Mouse (Mus musculus) bone marrow, adult 2 months (tissue): ENCODE data around the gene Poldip2.

ENCODE experiments used
- CTCF ChIP-seq: fragments of 200-500 bp; IDR thresholded peaks from 2 replicates; pipeline ENCODE4 v1.5.1; 2011; ENCODE audit warnings: low read length, control low read depth; ENCODE audit not compliant: control insufficient read depth, insufficient read depth
- POLR2A ChIP-seq: fragments of 200-500 bp; IDR thresholded peaks from 2 replicates; pipeline ENCODE4 v1.6.1; 2011; ENCODE audit warnings: low read depth, mild to moderate bottlenecking, control low read depth, low read length, borderline replicate concordance; ENCODE audit not compliant: control insufficient read depth

DNA sequence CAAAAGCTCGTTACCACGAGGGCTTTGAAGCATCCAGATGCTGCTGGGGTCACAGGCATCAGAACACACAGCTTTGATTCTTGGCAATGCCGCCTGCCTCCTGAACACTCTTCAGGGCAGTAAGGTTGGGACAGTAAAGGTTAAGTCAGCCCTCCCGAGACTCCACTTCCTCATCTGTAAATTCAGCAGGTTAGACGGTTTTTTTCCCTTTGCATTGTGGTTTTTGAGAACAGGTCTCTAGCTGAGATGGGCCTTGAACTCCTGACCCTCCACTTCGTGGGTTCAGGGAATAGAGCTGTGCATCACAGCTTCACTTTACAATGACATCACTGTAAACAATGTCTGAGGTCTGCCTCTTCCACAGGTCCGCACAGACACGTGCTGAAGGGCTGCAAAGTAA, 33.2 kb downstream of the Poldip2 start:
- TF ChIP-seq POLR2A (no peak), CTCF (no peak)
